Mouse (Mus musculus): Measurements from ENCODE around the gene Slc38a8.

The Slc38a8 gene

GRCm38 (mm10) chr8:119436933-119437332 lies 64.6 kb downstream of the Slc38a8 start:
- DNase-seq, result no peak

DNA sequence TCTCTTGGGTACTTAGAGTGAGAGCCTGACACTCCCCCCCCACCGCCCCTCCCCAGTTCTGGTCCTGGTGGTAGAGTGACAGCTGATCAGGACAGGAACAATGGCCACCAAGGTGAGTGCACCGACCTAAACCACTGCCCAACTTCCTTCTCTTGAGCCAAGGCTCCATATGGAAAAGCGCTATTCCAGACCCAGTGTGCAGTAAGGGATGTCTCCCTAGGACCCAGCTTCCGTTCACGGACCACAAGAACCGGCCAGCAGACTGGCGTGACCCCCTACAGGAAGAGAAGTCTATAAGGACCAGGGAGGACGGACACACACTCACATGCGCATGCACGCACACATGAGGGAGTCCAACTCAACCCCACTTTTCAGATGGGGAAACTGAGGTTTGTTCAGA lies 65.2 kb downstream of the Slc38a8 start:
- DNase-seq, result no peak

DNA sequence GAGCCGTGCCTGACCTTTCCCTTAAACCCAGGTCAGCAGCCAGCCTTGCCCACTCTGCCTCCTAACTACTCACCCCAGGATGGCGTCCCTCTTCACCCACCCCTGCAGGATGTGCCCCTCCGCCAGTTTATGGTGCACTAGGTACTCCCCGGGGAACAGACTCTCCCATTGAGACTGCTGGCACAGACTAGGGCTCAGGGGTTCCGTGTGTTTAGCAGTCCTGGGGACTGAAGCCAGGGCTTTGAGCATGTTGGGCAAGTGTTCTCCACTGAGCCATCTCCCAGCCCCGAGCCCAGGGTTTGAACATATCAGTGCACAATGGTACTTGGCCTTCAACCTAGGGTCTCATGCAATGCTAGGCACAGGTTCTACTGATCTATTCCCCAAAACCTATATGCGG lies 66.0 kb downstream of the Slc38a8 start:
- DNase-seq, result no peak

GRCm38 (mm10) chr8:119434569-119434968 lies 66.9 kb downstream of the Slc38a8 start:
- DNase-seq, result no peak

DNA sequence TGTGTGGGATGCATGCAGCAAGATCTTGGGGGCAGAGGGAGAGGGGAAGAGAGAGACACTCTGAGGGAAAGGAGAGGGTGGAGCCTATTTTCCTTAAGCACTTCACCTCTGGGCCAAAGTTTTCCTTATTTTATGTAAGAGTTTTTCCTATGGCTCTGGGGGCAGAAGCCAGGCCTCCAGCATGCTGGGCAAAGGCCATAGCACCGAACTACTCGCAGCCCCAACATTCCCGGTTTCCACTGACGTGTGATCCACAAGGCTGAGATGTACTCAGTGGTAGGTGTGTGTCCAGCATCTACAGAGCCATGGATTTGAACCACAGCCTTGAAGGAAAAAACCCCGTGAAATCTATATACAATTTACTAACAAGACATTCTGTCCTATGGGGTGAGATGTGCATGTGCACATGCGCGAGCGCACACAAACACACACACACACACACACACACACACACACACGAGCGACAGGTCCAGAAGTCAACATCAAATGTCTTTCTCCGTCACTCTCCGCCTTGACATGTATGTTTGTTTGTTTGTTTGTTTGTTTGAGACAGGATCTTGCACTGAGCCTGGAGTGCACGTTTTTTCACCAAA lies 67.8 kb downstream of the Slc38a8 start, which contains the start of gene Osgin1:
Osgin1 (plus strand) TSS at position 543 of the 593 bp plus-strand sequence.
- no peak for DNase-seq

DNA sequence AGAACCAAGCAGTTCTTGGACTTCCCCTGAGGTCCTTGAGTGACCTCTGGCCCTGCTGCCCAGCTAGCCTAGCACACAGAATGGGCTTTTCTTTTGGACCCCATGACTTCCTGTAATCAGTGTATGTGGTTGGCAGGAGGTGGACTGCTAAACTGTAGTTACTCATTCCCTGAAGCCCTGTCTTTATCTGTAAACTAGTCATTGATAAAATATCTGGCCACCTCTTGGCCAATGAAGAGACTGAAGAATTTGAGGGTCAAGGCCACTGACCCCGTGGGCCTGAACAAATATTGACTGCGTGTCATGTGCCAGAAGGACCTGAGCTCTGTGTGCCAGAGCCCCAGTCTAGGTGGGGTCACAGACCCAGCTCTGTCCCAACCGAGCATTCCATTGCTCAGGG lies 69.1 kb downstream of the Slc38a8 start:
- DNase-seq, result no peak

- DNase-seq, result no peak
Measured at GRCm38 (mm10) chr8:119430690-119431089, 70.8 kb downstream of the Slc38a8 start.

- no peak for DNase-seq
Measured at GRCm38 (mm10) chr8:119430250-119430649, 71.2 kb downstream of the Slc38a8 start.

Measured in cerebellum, postnatal 25 days (tissue).